Mouse (Mus musculus) embryonic facial prominence, embryonic 15.5 days (tissue): ENCODE measurements at regions not wholly inside any gene's neighbourhood (a gene's known extent, or its start where the extent isn't known, plus 50 kb on each side); places are given as distances from the start of the nearest gene placed in this dataset.
"Not testable (repeated sequence)": the region's sequence is repeated elsewhere in the genome, so short reads cannot be mapped to it uniquely, and the experiment has no call there.

Source experiments
- ATAC-seq: fragments of 200-750 bp; cut with Nextera tagmentation; 2 replicates; pipeline ENCODE4 v1.8.0; 2017; ENCODE audit warnings: low read depth, moderate TSS enrichment; ENCODE audit not compliant: insufficient number of reproducible peaks, low FRiP score, low TSS enrichment
- H3K27ac ChIP-seq: fragments of 300-500 bp; sonication (generic); replicated peaks from 2 replicates; pipeline ENCODE4 v1.5.1; 2015; ENCODE audit warnings: mild to moderate bottlenecking, inconsistent platforms
- H3K27me3 ChIP-seq: fragments of 300-500 bp; sonication (generic); 2 replicates; pipeline ENCODE4 v1.6.1; 2015; ENCODE audit warnings: inconsistent platforms
- H3K36me3 ChIP-seq: fragments of 300-500 bp; sonication (generic); 2 replicates; pipeline ENCODE4 v1.6.1; 2015; ENCODE audit warnings: mild to moderate bottlenecking, inconsistent platforms
- H3K4me1 ChIP-seq: fragments of 300-500 bp; sonication (generic); 2 replicates; pipeline ENCODE4 v1.6.1; 2015; ENCODE audit warnings: inconsistent platforms
- H3K4me2 ChIP-seq: fragments of 300-500 bp; sonication (generic); replicated peaks from 2 replicates; pipeline ENCODE4 v1.6.1; 2015; ENCODE audit warnings: mild to moderate bottlenecking, inconsistent platforms
- H3K4me3 ChIP-seq: fragments of 300-500 bp; sonication (generic); replicated peaks from 2 replicates; pipeline ENCODE4 v1.5.1; 2015; ENCODE audit warnings: mild to moderate bottlenecking, inconsistent platforms
- H3K9ac ChIP-seq: fragments of 300-500 bp; sonication (generic); 2 replicates; pipeline ENCODE4 v1.6.1; 2015; ENCODE audit warnings: inconsistent platforms
- H3K9me3 ChIP-seq: fragments of 300-500 bp; sonication (generic); replicated peaks from 2 replicates; pipeline ENCODE4 v1.6.1; 2016; ENCODE audit warnings: inconsistent platforms
- WGBS: fragments of 180-500 bp; shearing (Covaris S2); methylation state at CpG from one replicate; pipeline ENCODE4 v1.1.7; 2015; 5-methylcytosine and 5-hydroxymethylcytosine counted together

DNA sequence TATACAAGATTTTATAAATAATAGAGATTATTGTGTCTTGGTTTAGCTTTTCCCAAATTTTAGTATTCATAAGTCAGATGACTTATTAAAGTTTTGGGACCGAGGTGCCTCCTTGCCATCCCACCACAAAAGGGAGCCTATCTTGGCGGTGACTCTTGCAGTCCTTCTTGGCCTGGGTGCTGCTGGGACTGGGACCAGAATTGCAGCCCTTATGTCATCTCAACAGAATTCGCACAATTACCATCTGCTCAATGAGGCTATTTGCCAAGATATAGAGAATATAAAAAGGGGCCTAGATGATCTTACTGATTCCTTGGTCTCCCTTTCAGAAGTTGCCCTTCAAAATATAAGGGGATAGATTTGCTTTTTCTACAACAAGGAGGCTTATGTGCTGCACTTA lies 53.0 kb upstream of the Alkbh8 start:
- not testable (repeated sequence) for ATAC-seq

DNA sequence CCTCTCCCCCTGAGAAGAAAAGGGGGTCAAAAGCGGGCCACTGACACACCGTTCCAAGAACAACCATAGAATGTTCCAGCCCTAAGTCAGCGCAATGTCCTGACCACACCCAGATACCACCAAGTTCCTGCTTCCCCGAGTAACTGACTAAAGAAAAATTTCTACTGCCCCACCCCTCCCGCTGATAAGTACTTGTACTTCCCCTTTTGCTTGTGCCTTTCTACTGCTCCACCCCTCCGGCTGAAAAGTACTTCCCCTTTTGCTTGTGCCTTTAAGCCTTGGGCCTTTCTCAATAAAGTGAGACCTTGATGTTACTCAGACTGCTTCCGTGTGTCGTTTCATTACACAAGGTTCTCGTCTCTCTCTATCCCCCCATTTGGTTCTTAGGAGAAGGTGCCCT lies 51.6 kb upstream of the Alkbh8 start:
- H3K36me3 ChIP-seq, H3K27me3 ChIP-seq, H3K4me2 ChIP-seq, H3K4me3 ChIP-seq, H3K27ac ChIP-seq, H3K9me3 ChIP-seq, H3K9ac ChIP-seq, H3K4me1 ChIP-seq, ATAC-seq: not testable (repeated sequence)
- 85% methylated on average over 9 of the region's 9 CpGs for WGBS

More for the DNA sequence above, 53.0 kb upstream of the Alkbh8 start:
- H3K4me2 ChIP-seq, H3K9me3 ChIP-seq, H3K9ac ChIP-seq, H3K4me1 ChIP-seq, H3K27ac ChIP-seq, H3K27me3 ChIP-seq, H3K4me3 ChIP-seq, H3K36me3 ChIP-seq: not testable (repeated sequence)
- 91% methylated on average over 3 of the region's 3 CpGs for WGBS
